Mouse (Mus musculus) layer of hippocampus, postnatal 25 days (tissue): ENCODE data around the gene Gm44579. TPM values are rescaled to one million over a fixed set of nuclear protein-coding genes. Genes with fewer than 3 reads are reported as not detected.

ENCODE experiments used
- DNase-seq, 2 experiments: peaks; one replicate each; pipeline ENCODE4 v3.0.0; 2022; ENCODE audit warnings: mixed read lengths in 2 of 2, low spot score in 1 of 2; ENCODE audit errors: extremely low spot score in 1 of 2
- total RNA-seq, 2 experiments: library from RNA; stranded (reverse); gene quantifications; 2 replicates each; pipeline ENCODE4 v1.2.3; 2021

The Gm44579 gene
- total RNA-seq, 2 experiments from 2014 or later, result 0.15 TPM; not detected in 1

- no peak for DNase-seq
Measured at GRCm38 (mm10) chr15:98140809-98141208, 80.0 kb downstream of the Gm44579 start.

GRCm38 (mm10) chr15:98139763-98140162 is 81.0 kb downstream of the Gm44579 start:
- DNase-seq, result no peak

GRCm38 (mm10) chr15:98136871-98137270 is 83.9 kb downstream of the Gm44579 start:
- DNase-seq, result no peak

Other genes with a start within 250 kb of the Gm44579 start
- gene Col2a1, start 216.3 kb downstream of the Gm44579 start, total RNA-seq, result 1 to 10 TPM in 1 of 2 experiments, under 1 TPM in 1; 0.42 to 1.0 TPM
- 100 to 1,000 TPM; 348 to 370 TPM for gene Pfkm, start 128.4 kb downstream of the Gm44579 start, total RNA-seq
- 10 to 100 TPM; 10.8 to 12.6 TPM for gene Senp1, start 127.2 kb downstream of the Gm44579 start, total RNA-seq
- gene Asb8, start 55.4 kb downstream of the Gm44579 start, total RNA-seq, result 10 to 100 TPM; 48.7 to 53.0 TPM
- 10 to 100 TPM; 10.9 to 12.4 TPM for gene Ccdc184, start 53.8 kb downstream of the Gm44579 start, total RNA-seq
- gene Olfr288, start 25.4 kb downstream of the Gm44579 start, total RNA-seq, result not detected
- 1 to 10 TPM; 3.6 to 5.3 TPM for gene Olfr287, start 79 bp upstream of the Gm44579 start, total RNA-seq
- gene Olfr286, start 13.5 kb upstream of the Gm44579 start, total RNA-seq, result not detected
- not detected for gene H1fnt, start 36.3 kb upstream of the Gm44579 start, total RNA-seq
- gene Zfp641, start 75.2 kb upstream of the Gm44579 start, total RNA-seq, result 1 to 10 TPM; 5.9 to 6.8 TPM
- not detected for gene Olfr285, start 96.4 kb upstream of the Gm44579 start, total RNA-seq
- gene Olfr284, start 120.0 kb upstream of the Gm44579 start, total RNA-seq, result not detected
- not detected for gene Olfr283, start 160.0 kb upstream of the Gm44579 start, total RNA-seq
- not detected for gene Olfr282, start 210.2 kb upstream of the Gm44579 start, total RNA-seq
- not detected for gene Olfr281, start 231.6 kb upstream of the Gm44579 start, total RNA-seq
- gene OR5BS1P, start 248.9 kb upstream of the Gm44579 start, total RNA-seq, result not detected